Mouse (Mus musculus): ENCODE results near the gene Slc50a1. TPM values are rescaled to one million over a fixed set of nuclear protein-coding genes. Genes with fewer than 3 reads are reported as not detected.

Slc50a1 gene
- polyA plus RNA-seq, 1 experiment, result 297 TPM

DNA sequence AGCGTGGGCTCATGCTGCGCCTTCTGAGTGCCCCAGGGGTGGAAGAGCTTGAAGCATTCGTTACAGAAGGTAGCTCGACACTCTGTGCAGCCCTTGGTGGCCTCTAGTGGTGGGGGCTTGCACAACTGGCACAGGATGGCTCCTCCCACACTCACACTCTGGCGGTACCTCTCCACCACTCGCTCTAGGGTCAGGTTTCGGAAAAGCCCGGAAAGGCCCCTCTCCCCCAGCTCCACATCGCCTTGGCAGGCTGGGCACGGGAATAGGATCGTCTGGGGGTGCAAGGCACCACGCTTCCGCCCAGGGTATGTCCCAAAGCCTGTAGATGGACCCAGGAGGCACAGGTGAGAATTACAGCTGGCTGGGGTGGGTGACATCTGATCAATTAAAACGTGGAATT lies 26.8 kb downstream of the Slc50a1 start:
- 29% methylated on average over 14 of the region's 14 CpGs for WGBS
- peak; percentile 64 for DNase-seq
- TF ChIP-seq CTCF (IDR thresholded peaks at IDR 0.05; ENCODE audit: insufficient read depth, low read length) (peak; percentile 55; the same call in 1 of the 2 replicates), POLR2A (IDR thresholded peaks at IDR 0.05; ENCODE audit: borderline replicate concordance, extremely low read depth, low read depth, low read length) (no peak)
- Histone ChIP-seq H3K4me3 (replicated peaks; ENCODE audit: extremely low read depth, low read depth, low read length) (no peak overlapping the region), H3K4me1 (ENCODE audit: control insufficient read depth, insufficient read depth, low read length) (peaks cover 8% of the 10 kb centered on the region; the same call in 1 of the 2 replicates)

DNA sequence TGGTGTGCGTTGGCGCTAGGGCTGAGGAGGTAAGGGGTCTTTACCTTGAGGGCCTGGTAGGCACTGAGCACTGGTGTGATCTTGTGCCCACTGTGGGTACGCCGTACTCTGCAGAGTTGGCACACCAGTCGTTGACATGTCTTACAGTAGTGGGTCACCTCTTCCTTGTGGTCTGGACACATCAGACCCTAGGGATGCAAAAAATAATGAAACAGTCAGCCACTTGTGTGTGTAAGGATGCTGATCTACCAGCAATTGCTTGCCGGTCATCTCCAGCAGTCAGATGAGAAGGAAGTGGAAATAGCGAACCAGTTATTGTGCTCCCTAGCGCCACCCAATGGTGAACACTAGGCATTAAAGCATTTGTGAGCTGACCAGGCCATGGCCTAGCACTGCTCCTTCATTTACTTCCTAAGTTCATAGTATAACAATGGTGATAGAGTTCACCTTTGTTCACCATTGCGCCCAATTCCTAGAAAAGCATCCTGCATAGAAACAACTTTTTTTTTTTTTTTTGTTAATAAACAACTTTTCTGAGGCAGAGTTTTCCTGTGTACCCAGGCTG lies 28.0 kb downstream of the Slc50a1 start:
- no peak overlapping the region for H3K4me3 ChIP-seq (replicated peaks; ENCODE audit: extremely low read depth, low read depth, low read length)
- peak; percentile 78 for TF ChIP-seq CTCF (IDR thresholded peaks at IDR 0.05; ENCODE audit: insufficient read depth, low read length)
- no peak for TF ChIP-seq POLR2A (IDR thresholded peaks at IDR 0.05; ENCODE audit: borderline replicate concordance, extremely low read depth, low read depth, low read length)
- WGBS, result 65% methylated on average over 9 of the region's 9 CpGs
- DNase-seq, result peak; percentile 66
- peaks cover 8% of the 10 kb centered on the region; the same call in 1 of the 2 replicates for H3K4me1 ChIP-seq (ENCODE audit: control insufficient read depth, insufficient read depth, low read length)

DNA sequence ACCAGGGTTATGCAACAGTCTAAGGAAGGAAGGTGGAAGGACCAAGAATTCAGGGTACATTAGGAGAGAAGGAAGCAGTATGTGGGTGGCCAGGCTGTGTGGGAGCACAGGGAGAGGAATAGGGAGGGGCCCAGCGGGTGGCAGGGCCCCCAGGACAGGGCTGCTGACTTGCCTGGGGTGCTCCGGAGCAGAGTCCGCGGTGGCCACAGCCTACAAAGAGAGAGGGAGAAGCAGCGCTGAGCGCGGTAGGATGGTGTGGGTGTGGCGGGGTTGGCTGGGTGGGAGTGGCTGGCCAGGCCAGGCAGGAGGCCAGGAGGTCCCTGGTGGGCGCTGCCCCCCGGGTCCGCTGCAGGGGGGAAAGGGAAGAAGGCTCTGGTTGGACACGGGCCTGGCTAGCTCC lies 31.9 kb downstream of the Slc50a1 start:
- DNase-seq, result peak; percentile 36
- Histone ChIP-seq H3K4me3 (replicated peaks; ENCODE audit: extremely low read depth, low read depth, low read length) (no peak overlapping the region), H3K4me1 (ENCODE audit: control insufficient read depth, insufficient read depth, low read length) (peaks cover 6% of the 10 kb centered on the region; the same call in 1 of the 2 replicates)
- WGBS, result 40% methylated on average over 12 of the region's 12 CpGs
- TF ChIP-seq POLR2A (IDR thresholded peaks at IDR 0.05; ENCODE audit: borderline replicate concordance, extremely low read depth, low read depth, low read length), result no peak
- no peak for TF ChIP-seq CTCF (IDR thresholded peaks at IDR 0.05; ENCODE audit: insufficient read depth, low read length)

DNA sequence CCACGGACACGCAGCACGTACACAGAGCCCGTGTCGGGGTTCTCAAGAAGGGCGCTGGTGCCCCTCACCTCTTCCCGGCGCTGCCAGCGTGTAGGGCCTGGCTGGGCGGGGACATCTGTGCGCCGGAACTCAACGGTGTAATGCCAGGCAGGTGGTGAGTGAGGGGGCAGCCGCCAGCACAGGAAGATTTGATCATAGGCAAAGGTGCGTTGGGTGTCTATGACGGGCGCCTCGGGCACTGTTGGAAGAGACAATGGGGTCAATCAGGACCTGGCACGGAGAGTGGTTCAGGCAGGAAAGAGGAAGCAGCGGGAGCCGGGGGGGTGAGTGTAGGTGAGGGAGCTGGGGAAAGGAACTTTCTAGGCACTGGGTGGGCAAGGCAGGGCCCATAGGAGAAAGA lies 32.7 kb downstream of the Slc50a1 start:
- TF ChIP-seq POLR2A (IDR thresholded peaks at IDR 0.05; ENCODE audit: borderline replicate concordance, extremely low read depth, low read depth, low read length) (no peak), CTCF (IDR thresholded peaks at IDR 0.05; ENCODE audit: insufficient read depth, low read length) (no peak)
- DNase-seq, result no peak
- WGBS, result 71% methylated on average over 21 of the region's 21 CpGs
- no peak overlapping the region for H3K4me3 ChIP-seq (replicated peaks; ENCODE audit: extremely low read depth, low read depth, low read length)
- peaks cover 9% of the 10 kb centered on the region; the same call in 1 of the 2 replicates for H3K4me1 ChIP-seq (ENCODE audit: control insufficient read depth, insufficient read depth, low read length)

DNA sequence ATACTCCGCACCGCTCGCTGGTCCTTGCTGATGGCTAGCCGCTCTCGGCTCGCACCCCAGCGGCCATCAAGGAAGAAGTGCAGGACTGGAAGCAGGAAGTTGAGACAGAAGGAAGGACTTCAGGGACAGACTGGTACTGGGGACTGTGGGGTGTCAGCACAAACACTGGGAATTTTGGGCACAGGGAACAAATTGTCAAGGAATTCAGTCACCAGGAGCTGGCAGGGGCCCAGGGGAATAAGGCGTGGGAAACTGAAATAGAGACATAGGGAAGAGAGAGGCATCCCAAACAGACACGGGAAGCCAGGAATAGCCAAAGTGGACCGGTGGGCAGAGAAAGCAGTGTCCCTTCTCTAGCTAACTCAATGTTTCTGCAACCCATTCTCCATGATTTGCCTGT lies 33.9 kb downstream of the Slc50a1 start:
- 87% methylated on average over 10 of the region's 10 CpGs for WGBS
- DNase-seq, result no peak
- Histone ChIP-seq H3K4me3 (replicated peaks; ENCODE audit: extremely low read depth, low read depth, low read length) (no peak overlapping the region), H3K4me1 (ENCODE audit: control insufficient read depth, insufficient read depth, low read length) (peaks cover 9% of the 10 kb centered on the region; the same call in 1 of the 2 replicates)
- TF ChIP-seq CTCF (IDR thresholded peaks at IDR 0.05; ENCODE audit: insufficient read depth, low read length) (no peak), POLR2A (IDR thresholded peaks at IDR 0.05; ENCODE audit: borderline replicate concordance, extremely low read depth, low read depth, low read length) (no peak)

DNA sequence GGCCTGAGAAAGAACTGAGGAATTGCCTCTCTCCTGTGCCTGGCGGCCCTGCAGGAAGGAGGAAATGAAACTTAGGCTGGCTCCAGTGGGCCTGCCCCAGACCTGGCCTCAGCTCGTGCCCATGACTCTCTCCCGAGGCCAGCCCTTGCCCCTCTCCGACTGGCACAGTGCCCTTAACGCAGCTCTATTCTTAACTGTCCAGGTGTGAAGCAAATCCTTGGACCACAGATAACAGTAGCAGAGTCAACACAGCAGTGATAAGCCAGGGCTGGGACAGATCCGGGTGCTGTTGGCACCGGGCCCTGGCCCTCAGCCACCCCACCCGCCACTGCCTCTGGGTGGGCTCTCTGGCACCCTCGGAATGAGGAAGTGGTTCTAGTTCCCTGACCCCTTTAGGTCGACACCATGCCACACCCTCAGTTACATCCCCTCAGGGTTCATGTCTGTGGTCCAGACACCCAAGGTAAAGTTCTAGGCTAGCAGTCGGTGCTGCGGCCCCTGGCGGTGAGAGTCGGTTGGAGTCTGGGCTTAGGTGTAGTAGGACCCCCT lies 36.7 kb downstream of the Slc50a1 start:
- Histone ChIP-seq H3K4me3 (replicated peaks; ENCODE audit: extremely low read depth, low read depth, low read length) (no peak overlapping the region), H3K4me1 (ENCODE audit: control insufficient read depth, insufficient read depth, low read length) (peaks cover 9% of the 10 kb centered on the region; the same call in 1 of the 2 replicates)
- 27% methylated on average over 14 of the region's 14 CpGs for WGBS
- TF ChIP-seq POLR2A (IDR thresholded peaks at IDR 0.05; ENCODE audit: borderline replicate concordance, extremely low read depth, low read depth, low read length) (0 out of 2 replicates have a peak, but pooled peaks have one; percentile 11), CTCF (IDR thresholded peaks at IDR 0.05; ENCODE audit: insufficient read depth, low read length) (peak; percentile 13; the same call in 1 of the 2 replicates)
- no peak for DNase-seq

DNA sequence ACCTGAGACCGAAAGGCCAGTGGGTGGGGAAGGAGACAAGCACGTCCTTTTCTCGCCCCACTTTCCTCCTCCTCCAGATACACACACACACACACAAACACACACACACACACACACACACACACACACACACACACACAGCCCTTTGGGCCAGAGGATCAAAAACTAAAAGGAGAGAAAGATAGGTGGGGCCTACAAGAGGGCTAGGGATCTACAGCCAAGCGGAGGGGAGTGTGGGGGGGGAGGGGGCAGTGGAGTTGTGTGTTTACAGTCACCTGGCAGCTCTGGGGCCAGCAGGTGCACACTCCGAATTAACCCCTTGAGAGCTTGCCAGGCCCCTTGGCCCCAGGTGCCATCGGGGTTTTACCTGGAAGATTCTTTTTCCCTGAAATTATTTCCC lies 37.8 kb downstream of the Slc50a1 start:
- H3K4me1 ChIP-seq (ENCODE audit: control insufficient read depth, insufficient read depth, low read length), result peaks cover 11% of the 10 kb centered on the region; the same call in 1 of the 2 replicates
- peak; percentile 42; the same call in 1 of the 2 replicates for TF ChIP-seq POLR2A (IDR thresholded peaks at IDR 0.05; ENCODE audit: borderline replicate concordance, extremely low read depth, low read depth, low read length)
- TF ChIP-seq CTCF (IDR thresholded peaks at IDR 0.05; ENCODE audit: insufficient read depth, low read length), result no peak
- WGBS, result 47% methylated on average over 6 of the region's 6 CpGs
- H3K4me3 ChIP-seq (replicated peaks; ENCODE audit: extremely low read depth, low read depth, low read length), result peak overlapping the region; percentile 15
- DNase-seq, result no peak

DNA sequence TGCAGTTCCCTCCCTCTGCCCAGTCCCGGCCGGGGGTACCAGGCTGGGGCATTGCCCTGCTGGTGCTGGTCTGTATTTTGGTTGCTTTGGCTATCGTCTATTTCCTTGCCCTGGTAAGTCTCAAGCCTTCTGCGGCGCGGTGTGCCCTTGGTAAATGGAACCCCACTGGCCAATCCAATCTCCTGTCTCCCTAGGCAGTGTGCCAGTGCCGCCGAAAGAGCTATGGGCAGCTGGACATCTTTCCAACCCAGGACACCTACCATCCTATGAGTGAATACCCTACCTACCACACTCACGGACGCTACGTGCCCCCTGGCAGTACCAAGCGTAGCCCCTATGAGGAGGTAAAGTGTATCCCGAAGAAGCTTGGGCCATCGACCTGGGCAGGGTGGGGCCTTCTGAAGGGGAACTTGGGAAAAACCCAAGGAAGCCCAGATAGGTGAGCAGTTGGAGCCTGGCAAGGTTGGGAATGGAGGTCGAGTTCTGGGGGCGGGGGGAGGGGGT lies 38.5 kb downstream of the Slc50a1 start:
- 56% methylated on average over 16 of the region's 16 CpGs for WGBS
- TF ChIP-seq CTCF (IDR thresholded peaks at IDR 0.05; ENCODE audit: insufficient read depth, low read length), result no peak
- TF ChIP-seq POLR2A (IDR thresholded peaks at IDR 0.05; ENCODE audit: borderline replicate concordance, extremely low read depth, low read depth, low read length), result no peak
- Histone ChIP-seq H3K4me1 (ENCODE audit: control insufficient read depth, insufficient read depth, low read length) (peaks cover 13% of the 10 kb centered on the region; the same call in 1 of the 2 replicates), H3K4me3 (replicated peaks; ENCODE audit: extremely low read depth, low read depth, low read length) (peak overlapping the region; percentile 26)
- peak; percentile 28 for DNase-seq

DNA sequence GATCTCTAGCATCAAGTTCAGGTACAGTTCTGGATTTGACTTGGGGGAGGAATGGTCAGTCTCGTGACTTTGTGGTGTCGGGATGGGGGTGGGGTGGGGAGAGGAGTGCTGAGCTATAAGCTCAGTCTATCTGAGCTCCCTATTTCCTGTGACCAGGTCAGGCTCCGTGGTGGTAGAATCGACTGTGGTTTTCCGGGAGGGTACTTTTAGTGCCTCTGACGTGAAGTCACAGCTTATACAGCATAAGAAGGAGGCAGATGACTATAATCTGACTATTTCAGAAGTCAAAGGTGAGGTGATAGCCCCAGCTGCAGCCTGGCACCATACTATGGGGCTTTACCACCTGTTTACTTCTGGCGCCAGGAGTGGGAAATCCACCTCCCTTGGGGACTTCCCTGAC lies 39.0 kb downstream of the Slc50a1 start:
- WGBS, result 27% methylated on average over 7 of the region's 7 CpGs
- DNase-seq, result no peak
- no peak for TF ChIP-seq CTCF (IDR thresholded peaks at IDR 0.05; ENCODE audit: insufficient read depth, low read length)
- no peak for TF ChIP-seq POLR2A (IDR thresholded peaks at IDR 0.05; ENCODE audit: borderline replicate concordance, extremely low read depth, low read depth, low read length)
- peak overlapping the region; percentile 26 for H3K4me3 ChIP-seq (replicated peaks; ENCODE audit: extremely low read depth, low read depth, low read length)
- H3K4me1 ChIP-seq (ENCODE audit: control insufficient read depth, insufficient read depth, low read length), result peaks cover 13% of the 10 kb centered on the region; the same call in 1 of the 2 replicates
